Mouse (Mus musculus) embryonic fibroblast, embryonic 13.5 days (primary cell): ENCODE results near the gene Gria1.

Experiments used
- CTCF ChIP-seq: IDR thresholded peaks from 2 replicates; pipeline ENCODE4 v1.5.1; 2011; ENCODE audit warnings: mild to moderate bottlenecking, control low read depth, low read length, moderate library complexity, borderline replicate concordance; ENCODE audit not compliant: insufficient read depth
- POLR2A ChIP-seq: IDR thresholded peaks from 2 replicates; pipeline ENCODE4 v1.6.1; 2011; ENCODE audit warnings: low read depth, mild to moderate bottlenecking, control low read depth, low read length, moderate library complexity

- TF ChIP-seq CTCF: no peak
- TF ChIP-seq POLR2A: no peak
Measured at GRCm38 (mm10) chr11:57306892-57307291, 295.7 kb downstream of the Gria1 start.
